Mouse (Mus musculus) bone marrow macrophage, adult 2 months (primary cell): ENCODE measurements at regions not wholly inside any gene's neighbourhood (a gene's known extent, or its start where the extent isn't known, plus 50 kb on each side); places are given as distances from the start of the nearest gene placed in this dataset.

Experiments
- H3K27ac ChIP-seq: 2 replicates; pipeline ENCODE4 v1.5.1; 2012; ENCODE audit warnings: low read depth, low read length; ENCODE audit not compliant: insufficient read depth
- H3K4me1 ChIP-seq: 2 replicates; pipeline ENCODE4 v1.6.1; 2012; ENCODE audit warnings: low read length; ENCODE audit not compliant: control insufficient read depth, insufficient read depth
- H3K4me3 ChIP-seq: 2 replicates; pipeline ENCODE4 v1.5.1; 2012; ENCODE audit warnings: mild to moderate bottlenecking, low read length, moderate library complexity; ENCODE audit not compliant: insufficient read depth
- CTCF ChIP-seq: IDR thresholded peaks from 2 replicates; pipeline ENCODE4 v1.5.1; 2012; ENCODE audit warnings: low read depth, mild to moderate bottlenecking, low read length, moderate library complexity
- POLR2A ChIP-seq: IDR thresholded peaks from 2 replicates; pipeline ENCODE4 v1.6.1; 2012; ENCODE audit warnings: mild to moderate bottlenecking, low read depth, low read length, borderline replicate concordance

- 0 out of 2 replicates have a peak, but pooled peaks cover 3% of the 10 kb centered on the region for H3K4me1 ChIP-seq
- no peak for TF ChIP-seq POLR2A
- no peak for TF ChIP-seq CTCF
- no peak overlapping the region for H3K4me3 ChIP-seq
- no peak overlapping the region for H3K27ac ChIP-seq
Measured at GRCm38 (mm10) chr16:29981543-29981942, 82.6 kb upstream of the Hes1 start.

DNA sequence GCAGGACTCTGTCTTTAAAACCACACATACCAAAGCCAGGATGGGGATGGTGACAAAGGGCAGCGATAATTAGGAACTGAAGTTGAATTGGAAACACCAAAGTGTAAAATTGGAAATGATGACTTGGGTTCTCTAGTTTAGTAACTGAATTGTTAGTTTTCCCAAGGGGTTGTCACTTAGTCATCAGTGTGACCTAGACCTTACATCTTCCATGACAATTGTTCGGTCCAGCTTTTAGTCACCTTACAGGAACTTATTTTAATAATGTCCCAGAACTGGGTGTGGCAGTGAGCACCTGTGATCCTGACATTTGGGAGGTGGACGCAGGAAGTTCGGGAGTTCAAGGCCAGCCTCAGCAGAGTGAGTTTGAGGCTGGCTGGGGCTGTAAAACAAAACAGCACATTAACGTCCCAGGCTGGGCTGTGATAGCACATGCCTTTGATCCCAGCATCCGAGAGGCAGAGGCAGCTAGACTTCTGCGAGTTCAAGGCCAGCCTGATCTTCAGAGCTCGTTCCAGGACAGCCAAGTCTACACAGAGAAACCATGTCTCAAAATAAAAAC is 81.9 kb upstream of the Hes1 start:
- TF ChIP-seq CTCF, result no peak
- no peak for TF ChIP-seq POLR2A
- H3K27ac ChIP-seq, result no peak overlapping the region
- H3K4me3 ChIP-seq, result no peak overlapping the region
- H3K4me1 ChIP-seq, result 0 out of 2 replicates have a peak, but pooled peaks cover 3% of the 10 kb centered on the region

- Histone ChIP-seq H3K4me1 (0 out of 2 replicates have a peak, but pooled peaks cover 3% of the 10 kb centered on the region), H3K4me3 (no peak overlapping the region), H3K27ac (no peak overlapping the region)
- TF ChIP-seq POLR2A, result no peak
- no peak for TF ChIP-seq CTCF
Measured at GRCm38 (mm10) chr16:29983161-29983560, 81.0 kb upstream of the Hes1 start.

- peaks cover 16% of the 10 kb centered on the region for H3K4me1 ChIP-seq
Measured at GRCm38 (mm10) chr16:29985126-29985931, 78.9 kb upstream of the Hes1 start.

GRCm38 (mm10) chr16:29987595-29987994 is 76.6 kb upstream of the Hes1 start:
- TF ChIP-seq CTCF, result no peak
- no peak for TF ChIP-seq POLR2A
- Histone ChIP-seq H3K27ac (no peak overlapping the region), H3K4me1 (peaks cover 29% of the 10 kb centered on the region), H3K4me3 (no peak overlapping the region)

More at GRCm38 (mm10) chr16:29985126-29985931, 78.9 kb upstream of the Hes1 start:
- TF ChIP-seq POLR2A, result no peak
- TF ChIP-seq CTCF, result no peak
- Histone ChIP-seq H3K27ac (no peak overlapping the region), H3K4me3 (no peak overlapping the region)

DNA sequence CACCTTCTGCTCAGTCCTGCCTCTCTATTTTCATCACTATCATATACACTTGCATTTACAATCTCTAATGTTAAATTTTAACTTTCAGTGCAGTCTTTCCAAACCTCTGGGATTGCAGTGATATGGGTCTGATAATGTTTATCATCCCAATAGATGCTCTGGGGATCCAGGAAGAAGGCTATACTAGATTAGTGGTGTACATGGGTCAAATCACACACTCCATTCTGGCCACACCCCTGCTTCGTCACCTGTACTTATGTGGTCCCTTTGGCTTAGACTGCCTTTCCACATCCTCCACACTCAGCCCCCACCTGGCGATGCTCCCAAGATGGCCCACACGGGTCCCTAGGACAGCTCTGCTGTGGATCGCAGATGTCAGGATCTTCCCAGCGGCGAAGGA is 76.2 kb upstream of the Hes1 start:
- TF ChIP-seq POLR2A, result no peak
- no peak for TF ChIP-seq CTCF
- Histone ChIP-seq H3K27ac (no peak overlapping the region), H3K4me3 (no peak overlapping the region), H3K4me1 (peaks cover 30% of the 10 kb centered on the region)

DNA sequence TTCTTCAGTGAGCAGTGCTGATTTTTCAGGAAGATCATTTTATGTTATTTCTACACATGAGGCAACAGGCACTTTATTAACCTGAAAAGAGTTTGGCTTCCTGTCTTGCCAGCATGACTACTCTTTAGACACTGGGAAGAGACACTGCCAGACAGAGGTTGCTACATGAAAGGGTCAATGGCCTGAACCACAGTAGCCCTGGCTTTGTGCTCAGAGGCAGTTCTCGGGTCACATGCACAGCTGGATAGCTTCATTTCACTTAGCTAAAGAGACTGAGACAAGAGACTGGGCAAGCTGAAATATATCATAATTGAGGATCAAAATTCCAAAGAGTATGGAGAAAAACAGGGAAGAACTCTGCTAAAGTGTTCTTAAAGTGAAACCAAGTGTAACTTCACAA is 74.9 kb upstream of the Hes1 start:
- peaks cover 36% of the 10 kb centered on the region for H3K4me1 ChIP-seq
- no peak overlapping the region for H3K4me3 ChIP-seq
- H3K27ac ChIP-seq, result peak overlapping the region; percentile 38
- TF ChIP-seq CTCF, result no peak
- TF ChIP-seq POLR2A, result no peak

- H3K4me1 ChIP-seq, result peaks cover 36% of the 10 kb centered on the region
- TF ChIP-seq POLR2A, result no peak
- no peak for TF ChIP-seq CTCF
Measured at GRCm38 (mm10) chr16:29990393-29990792, 73.8 kb upstream of the Hes1 start.

GRCm38 (mm10) chr16:29990795-29991587 is 73.2 kb upstream of the Hes1 start:
- TF ChIP-seq CTCF (no peak), POLR2A (no peak)

More at GRCm38 (mm10) chr16:29990393-29990792, 73.8 kb upstream of the Hes1 start:
- H3K4me3 ChIP-seq, result no peak overlapping the region
- H3K27ac ChIP-seq, result no peak overlapping the region

More at GRCm38 (mm10) chr16:29990795-29991587, 73.2 kb upstream of the Hes1 start:
- Histone ChIP-seq H3K4me1 (peaks cover 36% of the 10 kb centered on the region), H3K27ac (no peak overlapping the region), H3K4me3 (no peak overlapping the region)
